Mouse (Mus musculus) bone marrow, adult 2 months (tissue): Measurements from ENCODE around the gene Pfkl.

ENCODE experiments used
- CTCF ChIP-seq: fragments of 200-500 bp; IDR thresholded peaks from 2 replicates; pipeline ENCODE4 v1.5.1; 2011; ENCODE audit warnings: low read length, control low read depth; ENCODE audit not compliant: control insufficient read depth, insufficient read depth
- POLR2A ChIP-seq: fragments of 200-500 bp; IDR thresholded peaks from 2 replicates; pipeline ENCODE4 v1.6.1; 2011; ENCODE audit warnings: low read depth, mild to moderate bottlenecking, control low read depth, low read length, borderline replicate concordance; ENCODE audit not compliant: control insufficient read depth

DNA sequence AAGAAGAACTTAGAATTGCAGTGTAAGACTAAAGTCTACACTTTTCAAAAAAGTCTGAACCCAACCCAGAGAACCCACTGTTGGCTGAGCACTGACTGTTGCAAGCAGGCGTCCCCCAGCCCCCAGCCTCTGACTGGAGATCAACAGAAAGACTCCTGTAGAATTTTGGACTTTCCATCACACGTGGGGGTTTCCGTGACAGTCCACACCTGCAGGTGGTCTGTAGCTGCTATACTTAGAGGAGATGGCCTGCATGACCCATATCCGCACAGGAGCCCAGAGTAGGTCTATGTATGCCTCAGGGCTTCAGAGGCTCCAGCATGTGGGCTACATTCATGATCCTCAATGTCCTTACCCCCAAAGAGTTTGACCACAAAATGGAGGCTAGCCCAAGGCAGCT is 36.5 kb upstream of the Pfkl start:
- TF ChIP-seq CTCF (no peak), POLR2A (no peak)
